Mouse (Mus musculus) adrenal gland, postnatal 25 days (tissue): ENCODE data around the gene Homer2. TPM values are rescaled to one million over a fixed set of nuclear protein-coding genes. Genes with fewer than 3 reads are reported as not detected.

Source experiments
- DNase-seq: peaks from one replicate; pipeline ENCODE4 v3.0.0; 2021; ENCODE audit warnings: mixed read lengths
- total RNA-seq: library from RNA; stranded (reverse); gene quantifications from 2 replicates; pipeline ENCODE4 v1.2.3, GENCODE M21; 2021

Gene Homer2
- total RNA-seq, 1 experiment from 2014 or later = 2.4 TPM

- DNase-seq = no peak
These were observed 122.0 kb downstream of the Homer2 start for GRCm38 (mm10) chr7:81585326-81585725.

- no peak for DNase-seq
These were observed 123.8 kb downstream of the Homer2 start for GRCm38 (mm10) chr7:81583512-81583911.

GRCm38 (mm10) chr7:81579312-81579711 lies 128.0 kb downstream of the Homer2 start:
- no peak for DNase-seq

- no peak for DNase-seq
These were observed 128.9 kb downstream of the Homer2 start for GRCm38 (mm10) chr7:81578413-81578812.

GRCm38 (mm10) chr7:81577872-81578271 lies 129.5 kb downstream of the Homer2 start:
- DNase-seq = no peak

- no peak for DNase-seq
These were observed 131.7 kb downstream of the Homer2 start for GRCm38 (mm10) chr7:81575606-81576005.

- DNase-seq = no peak
These were observed 133.5 kb downstream of the Homer2 start for GRCm38 (mm10) chr7:81573821-81574220.

- DNase-seq = peak; percentile 46
These were observed 133.9 kb downstream of the Homer2 start for GRCm38 (mm10) chr7:81573397-81573796.

GRCm38 (mm10) chr7:81572610-81573268 lies 134.6 kb downstream of the Homer2 start:
- DNase-seq = no peak

- peak; percentile 11 for DNase-seq
These were observed 135.3 kb downstream of the Homer2 start for GRCm38 (mm10) chr7:81571941-81572441.

GRCm38 (mm10) chr7:81571108-81571940 lies 136.0 kb downstream of the Homer2 start, which contains the start of gene Whamm:
Gene Whamm (plus strand): TSS chr7:81571266.
- DNase-seq = peak; percentile 91

- DNase-seq = no peak
These were observed 136.6 kb downstream of the Homer2 start for GRCm38 (mm10) chr7:81570752-81571107.

GRCm38 (mm10) chr7:81570271-81570670 lies 137.1 kb downstream of the Homer2 start:
- DNase-seq = no peak

- no peak for DNase-seq
These were observed 137.5 kb downstream of the Homer2 start for GRCm38 (mm10) chr7:81569851-81570250.

- no peak for DNase-seq
These were observed 139.9 kb downstream of the Homer2 start for GRCm38 (mm10) chr7:81567396-81567795.

- DNase-seq = no peak
These were observed 140.4 kb downstream of the Homer2 start, which contains the start of gene Fsd2 for GRCm38 (mm10) chr7:81566892-81567291. Gene Fsd2 (minus strand): TSS chr7:81566944.

- no peak for DNase-seq
These were observed 141.0 kb downstream of the Homer2 start for GRCm38 (mm10) chr7:81566332-81566731.

- no peak for DNase-seq
These were observed 141.8 kb downstream of the Homer2 start for GRCm38 (mm10) chr7:81565381-81566055.

- no peak for DNase-seq
These were observed 142.6 kb downstream of the Homer2 start for GRCm38 (mm10) chr7:81564766-81565165.

- DNase-seq = no peak
These were observed 143.8 kb downstream of the Homer2 start for GRCm38 (mm10) chr7:81563506-81564015.

- DNase-seq = no peak
These were observed 146.1 kb downstream of the Homer2 start for GRCm38 (mm10) chr7:81561211-81561610.
